8 mouse cellular contexts compared by ENCODE assay signal in genomic region chr10:80937646-80938045, GRCm38 (mm10). TPM values are rescaled to one million over a fixed set of nuclear protein-coding genes. Genes with fewer than 3 reads are reported as not detected.
A peak's percentile ranks its signal among the peaks of the same experiment; 100 is the strongest.
DNase-seq lines count a peak whose midpoint lies in the region; ATAC-seq and TF ChIP-seq lines count a peak whose summit lies in the region.

No protein-coding gene starts in this region.

- no peaks in the 10 kb centered on the region for H3K9me3 ChIP-seq in kidney, embryonic 14.5 days (ENCODE audit: control insufficient read depth, low read length)
- H3K9me3 ChIP-seq in liver, embryonic 12.5 days (replicated peaks): no peaks in the 10 kb centered on the region

- no peak overlapping the region for H3K4me2 ChIP-seq in kidney, embryonic 14.5 days (replicated peaks; ENCODE audit: low read depth, low read length)
- peak overlapping the region; percentile 58 for H3K4me2 ChIP-seq in myocyte (ENCODE audit: low read depth)
- no peak overlapping the region for H3K4me2 ChIP-seq in liver, embryonic 12.5 days

- no peak for TF ChIP-seq POLR2A in myocyte (IDR thresholded peaks at IDR 0.05; ENCODE audit: insufficient read length, low read depth)

- H3K27me3 ChIP-seq in kidney, embryonic 14.5 days (ENCODE audit: control insufficient read depth, insufficient read depth, low read length): peaks cover 33% of the 10 kb centered on the region
- no peaks in the 10 kb centered on the region for H3K27me3 ChIP-seq in myocyte (ENCODE audit: control insufficient read depth, insufficient read depth, insufficient read length)
- H3K27me3 ChIP-seq in liver, embryonic 12.5 days (replicated peaks): peaks cover 83% of the 10 kb centered on the region

- H3ac ChIP-seq in myocyte (ENCODE audit: control insufficient read depth, insufficient read length): no peak overlapping the region

- no peak overlapping the region for H3K4me3 ChIP-seq in kidney, embryonic 14.5 days (ENCODE audit: low read length)
- H3K4me3 ChIP-seq in myocyte: no peak overlapping the region
- H3K4me3 ChIP-seq in liver, embryonic 12.5 days: no peak overlapping the region

- ATAC-seq in kidney, embryonic 14.5 days (ENCODE audit: low FRiP score, low TSS enrichment): no peak
- ATAC-seq in erythroid progenitor cell, adult 5-6 weeks (replicated peaks; ENCODE audit: low FRiP score, poor library complexity, severe bottlenecking): no peak
- ATAC-seq in liver, embryonic 12.5 days: no peak

- H3K4me1 ChIP-seq in kidney, embryonic 14.5 days (ENCODE audit: control insufficient read depth, insufficient read depth, low read length): peaks cover 67% of the 10 kb centered on the region
- peaks cover 72% of the 10 kb centered on the region for H3K4me1 ChIP-seq in liver, embryonic 12.5 days

- H3K36me3 ChIP-seq in kidney, embryonic 14.5 days (ENCODE audit: control insufficient read depth, insufficient read depth, low read length): no peaks in the 10 kb centered on the region
- H3K36me3 ChIP-seq in myocyte (ENCODE audit: control insufficient read depth, insufficient read depth): no peaks in the 10 kb centered on the region
- no peaks in the 10 kb centered on the region for H3K36me3 ChIP-seq in liver, embryonic 12.5 days

- peak overlapping the region; percentile 13; the same call in 1 of the 2 replicates for H3K27ac ChIP-seq in kidney, embryonic 14.5 days (ENCODE audit: low read depth, low read length)
- no peak overlapping the region for H3K27ac ChIP-seq in liver, embryonic 12.5 days

- no peaks in the 10 kb centered on the region for H3K79me2 ChIP-seq in myocyte (ENCODE audit: control insufficient read depth, insufficient read depth)

- WGBS in kidney, embryonic 14.5 days: 40% methylated on average over 8 of the region's 8 CpGs
- 37% methylated on average over 8 of the region's 8 CpGs for WGBS in liver, embryonic 12.5 days (ENCODE audit: insufficient replicate concordance)

- DNase-seq in adrenal gland, postnatal 36 days: peak; percentile 32 to 46
- no peak for DNase-seq in adrenal gland, adult 18-20 months (ENCODE audit: low spot score in 2 of 2)
- peak; percentile 59 for DNase-seq in 416B (ENCODE audit: low read depth)
- DNase-seq in gastrocnemius, adult 8-10 months (ENCODE audit: low spot score in 2 of 2): peak; percentile 73 to 85

- no peak overlapping the region for H3K9ac ChIP-seq in kidney, embryonic 14.5 days (ENCODE audit: low read depth, low read length)
- no peak overlapping the region for H3K9ac ChIP-seq in liver, embryonic 12.5 days

TF ChIP-seq in myocyte, 11 proteins besides CTCF, POLR2A, EP300 and RAD21:
- TF ChIP-seq TCF12 (IDR thresholded peaks at IDR 0.05; ENCODE audit: insufficient read depth, poor library complexity, severe bottlenecking): peak; percentile 88
- TF ChIP-seq USF1 (IDR thresholded peaks at IDR 0.05; ENCODE audit: low read depth): no peak
- TF ChIP-seq E2F4 (IDR thresholded peaks at IDR 0.05; ENCODE audit: insufficient read depth): no peak
- peak; percentile 88 for TF ChIP-seq TCF3 (IDR thresholded peaks at IDR 0.05; ENCODE audit: insufficient read length, low read depth)
- no peak for TF ChIP-seq MAX (IDR thresholded peaks at IDR 0.05; ENCODE audit: low read depth)
- peak; percentile 76 to 99 (median 93) for TF ChIP-seq MYOG (IDR thresholded peaks at IDR 0.05; ENCODE audit: control insufficient read depth in 1 of 3, insufficient read depth in 1 of 3, insufficient read length in 2 of 3, low read depth in 2 of 3)
- TF ChIP-seq POLR2AphosphoS2 (IDR thresholded peaks at IDR 0.05; ENCODE audit: insufficient read length, low read depth): no peak
- TF ChIP-seq MYOD1 (IDR thresholded peaks at IDR 0.05; ENCODE audit: control insufficient read depth in 1 of 3, insufficient read length in 2 of 3, low read depth in 2 of 3): peak; percentile 62 to 97 (median 97)
TF ChIP-seq in myocyte: peak in this region for 4.

RNA-seq across cellular contexts. Expression of gene Gadd45b, which starts 7.8 kb away (rescaled TPM):
- total RNA-seq in adrenal gland, postnatal 36 days (2021): 100 to 1,000 TPM in 1 of 2 experiments, 10 to 100 TPM in 1; 81.7 to 149 TPM
- total RNA-seq in adrenal gland, adult 18-20 months (2021): 10 to 100 TPM; 34.1 to 75.0 TPM
- total RNA-seq in gastrocnemius, adult 8-10 months (2022): 10 to 100 TPM in 3 of 4 experiments, 1 to 10 TPM in 1; 6.8 to 31.8 (median 26.9) TPM
- polyA plus RNA-seq in kidney, embryonic 14.5 days (2014; fragmentation: Nextera tagmentation; extraction: Ambion mirVana): 16.1 and 16.3 TPM in 2 replicates
- polyA plus RNA-seq in myocyte (2012; fragmentation: generic; extraction: Trizol): 52.2 TPM
- total RNA-seq in erythroid progenitor cell, adult 5-6 weeks (2015; ENCODE audit: low replicate concordance): 1.3 and 1.8 TPM in 2 replicates
- total RNA-seq in erythroid progenitor cell, adult 5-6 weeks (2017; ENCODE audit: low replicate concordance): 3.6 and 9.2 TPM in 2 replicates
- 1.6 and 2.0 TPM in 2 replicates for polyA plus RNA-seq in liver, embryonic 12.5 days (2016; fragmentation: Nextera tagmentation; extraction: Ambion mirVana)

RNA-seq across cellular contexts. Expression of gene Lmnb2, which starts 19.6 kb away (rescaled TPM):
- total RNA-seq in adrenal gland, postnatal 36 days (2021): 10 to 100 TPM; 11.2 to 17.2 TPM
- 10 to 100 TPM; 14.1 to 15.2 TPM for total RNA-seq in adrenal gland, adult 18-20 months (2021)
- 1 to 10 TPM; 2.1 to 4.0 (median 2.3) TPM for total RNA-seq in gastrocnemius, adult 8-10 months (2022)
- 16.0 and 17.1 TPM in 2 replicates for polyA plus RNA-seq in kidney, embryonic 14.5 days (2014; fragmentation: Nextera tagmentation; extraction: Ambion mirVana)
- polyA plus RNA-seq in myocyte (2012; fragmentation: generic; extraction: Trizol): 65.2 TPM
- 0.36 and 1.3 TPM in 2 replicates for total RNA-seq in erythroid progenitor cell, adult 5-6 weeks (2015; ENCODE audit: low replicate concordance)
- 7.3 and 9.0 TPM in 2 replicates for total RNA-seq in erythroid progenitor cell, adult 5-6 weeks (2017; ENCODE audit: low replicate concordance)
- polyA plus RNA-seq in liver, embryonic 12.5 days (2016; fragmentation: Nextera tagmentation; extraction: Ambion mirVana): 23.1 and 23.6 TPM in 2 replicates

RNA-seq across cellular contexts. Expression of gene Timm13, which starts 36.9 kb away (rescaled TPM):
- total RNA-seq in adrenal gland, postnatal 36 days (2021): 100 to 1,000 TPM; 202 to 239 TPM
- total RNA-seq in adrenal gland, adult 18-20 months (2021): 100 to 1,000 TPM; 208 to 219 TPM
- total RNA-seq in gastrocnemius, adult 8-10 months (2022): 100 to 1,000 TPM; 119 to 143 (median 123) TPM
- 391 and 501 TPM in 2 replicates for polyA plus RNA-seq in kidney, embryonic 14.5 days (2014; fragmentation: Nextera tagmentation; extraction: Ambion mirVana)
- polyA plus RNA-seq in myocyte (2012; fragmentation: generic; extraction: Trizol): 225 TPM
- total RNA-seq in erythroid progenitor cell, adult 5-6 weeks (2015; ENCODE audit: low replicate concordance): 17.6 and 32.1 TPM in 2 replicates
- total RNA-seq in erythroid progenitor cell, adult 5-6 weeks (2017; ENCODE audit: low replicate concordance): 3.7 and 7.6 TPM in 2 replicates
- 271 and 301 TPM in 2 replicates for polyA plus RNA-seq in liver, embryonic 12.5 days (2016; fragmentation: Nextera tagmentation; extraction: Ambion mirVana)

Comparison
In these comparisons a context has a peak if more than half of its experiments do, and no peak if none do; other contexts are left out.
1. DNase-seq: peak in adrenal gland, postnatal 36 days (2 of 2), 416B (single experiment) and gastrocnemius, adult 8-10 months (2 of 2); none in adrenal gland, adult 18-20 months (0 of 2).